Mouse (Mus musculus): ENCODE measurements around the gene Rps11.

DNA sequence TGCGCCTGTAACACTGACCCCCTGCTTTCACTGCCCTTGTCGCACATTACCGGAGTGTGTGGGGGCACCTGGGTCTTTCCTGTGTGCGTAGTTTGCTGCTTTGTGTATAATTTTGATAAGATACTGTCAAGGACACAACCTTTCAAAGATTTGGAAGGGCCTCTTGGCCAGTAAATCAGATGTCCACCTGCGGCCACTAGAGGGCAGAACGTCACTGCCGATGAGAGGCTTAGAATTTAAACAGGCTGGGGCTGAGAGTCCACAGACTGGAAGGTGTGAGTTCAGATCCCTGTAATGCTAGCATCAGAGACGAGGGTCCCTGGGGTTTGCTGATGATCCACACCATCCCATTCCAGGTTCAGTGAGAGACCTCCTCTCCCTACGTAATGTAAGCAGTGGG, 45.7 kb downstream of the Rps11 start:
- peak; percentile 88 for TF ChIP-seq CTCF (IDR thresholded peaks at IDR 0.05)
- TF ChIP-seq POLR2A (IDR thresholded peaks at IDR 0.05; ENCODE audit: insufficient read depth, low read depth, low read length): no peak
